Mouse (Mus musculus): ENCODE results near the gene Krtcap2.

DNA sequence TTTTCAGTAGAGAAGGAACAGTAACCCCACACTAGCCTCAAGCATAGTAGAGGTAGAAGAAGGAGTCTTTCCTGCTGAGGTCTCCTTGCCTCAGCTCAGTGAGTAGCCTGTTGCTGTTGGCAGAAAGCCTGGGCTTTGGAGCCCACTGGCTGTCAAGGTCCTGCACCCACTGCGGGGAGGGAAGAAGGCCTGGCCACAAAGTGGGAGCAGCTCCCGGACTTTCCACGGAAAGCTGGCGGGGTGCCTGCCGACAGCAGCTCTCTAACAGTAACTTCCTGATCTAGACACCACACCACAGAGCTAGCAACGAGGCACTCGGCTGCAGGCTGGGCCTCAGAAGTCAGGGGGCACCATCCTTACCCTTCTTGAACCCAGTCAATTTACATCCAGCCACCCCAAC is 35.0 kb upstream of the Krtcap2 start:
- TF ChIP-seq CTCF (IDR thresholded peaks at IDR 0.05; ENCODE audit: low read depth) (no peak), EP300 (IDR thresholded peaks at IDR 0.05; ENCODE audit: low read depth) (no peak)

Data from liver, embryonic 14.5 days (tissue).